ENCODE assay signal across 35 mouse cellular contexts in the genomic region with DNA sequence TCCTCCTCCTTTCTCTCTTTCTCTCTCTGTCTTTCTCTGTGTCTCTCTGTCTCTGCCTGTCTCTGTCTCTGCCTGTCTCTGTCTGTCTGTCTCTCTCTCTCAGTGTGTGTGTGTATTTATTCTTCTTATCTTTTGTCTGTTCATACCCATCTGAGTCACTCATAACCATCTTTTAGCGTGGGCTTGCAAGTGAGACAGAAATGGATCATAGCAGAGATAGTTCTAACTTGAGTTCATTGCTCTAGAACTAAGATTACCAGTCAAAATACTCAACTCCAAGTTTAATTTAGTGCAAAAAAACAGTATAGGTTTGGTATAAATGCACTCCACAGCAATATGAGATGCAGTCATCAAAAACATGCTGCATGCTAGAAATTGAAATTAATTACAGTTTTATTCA.
"Had no signal": no experiment of that assay in that cellular context is flagged by ENCODE, and none has a peak within 500 bp of the region (broad histone marks: within the 10 kb centered on the region; RNA-seq: fewer than 3 reads in every experiment).

No protein-coding gene starts in this region.

- ATAC-seq: hindbrain, embryonic 16.5 days; hindbrain, postnatal 0 days; inflammation-experienced regulatory T-cells, adult 6 months; intestine, embryonic 15.5 days; intestine, embryonic 16.5 days; intestine, postnatal 0 days had no signal

- H3K9me3 ChIP-seq: heart, embryonic 12.5 days; heart, embryonic 13.5 days; heart, embryonic 15.5 days; hindbrain, embryonic 10.5 days; hindbrain, embryonic 12.5 days; hindbrain, embryonic 13.5 days; hindbrain, embryonic 15.5 days; intestine, embryonic 15.5 days; kidney, embryonic 15.5 days had no signal

- H3K36me3 ChIP-seq: heart, embryonic 12.5 days; heart, embryonic 13.5 days; heart, embryonic 15.5 days; hindbrain, embryonic 10.5 days; hindbrain, embryonic 12.5 days; hindbrain, embryonic 13.5 days; hindbrain, embryonic 15.5 days; intestine, embryonic 15.5 days; kidney, embryonic 15.5 days had no signal

- H3K27ac ChIP-seq: heart, embryonic 13.5 days; heart, embryonic 15.5 days; hindbrain, embryonic 10.5 days; hindbrain, embryonic 12.5 days; hindbrain, embryonic 13.5 days; hindbrain, embryonic 14.5 days; hindbrain, embryonic 15.5 days; hindbrain, postnatal 0 days; intestine, embryonic 15.5 days; kidney, embryonic 15.5 days; kidney, postnatal 0 days; layer of hippocampus, adult 2 months; left cerebral cortex, adult 2 months had no signal

- H3K4me2 ChIP-seq: heart, embryonic 11.5 days; heart, embryonic 12.5 days; heart, embryonic 13.5 days; heart, embryonic 15.5 days; hindbrain, embryonic 12.5 days; hindbrain, embryonic 13.5 days; hindbrain, embryonic 14.5 days; hindbrain, embryonic 15.5 days; intestine, embryonic 15.5 days; kidney, embryonic 15.5 days had no signal

- H3K27me3 ChIP-seq: heart, embryonic 12.5 days; heart, embryonic 13.5 days; heart, embryonic 15.5 days; hindbrain, embryonic 12.5 days; hindbrain, embryonic 13.5 days; hindbrain, embryonic 15.5 days; intestine, embryonic 15.5 days; kidney, embryonic 15.5 days had no signal

- DNase-seq: heart, postnatal 10 days; heart, postnatal 14 days; heart, postnatal 36 days; heart, postnatal 4 days; kidney, adult 11 months; kidney, adult 18-20 months; kidney, adult 2 months; kidney, adult 8-10 months; kidney, adult 9 months; kidney, postnatal 10 days; kidney, postnatal 14 days; kidney, postnatal 25 days; kidney, postnatal 36 days; kidney, postnatal 4 days; layer of hippocampus, adult 9-11 months; layer of hippocampus, postnatal 36 days had no signal

- H3K4me1 ChIP-seq: heart, embryonic 12.5 days; heart, embryonic 13.5 days; heart, embryonic 15.5 days; hindbrain, embryonic 10.5 days; hindbrain, embryonic 12.5 days; hindbrain, embryonic 13.5 days; hindbrain, embryonic 15.5 days; intestine, embryonic 15.5 days; kidney, embryonic 15.5 days had no signal

- H3K9ac ChIP-seq: heart, embryonic 12.5 days; heart, embryonic 13.5 days; heart, embryonic 15.5 days; hindbrain, embryonic 12.5 days; hindbrain, embryonic 13.5 days; hindbrain, embryonic 14.5 days; hindbrain, embryonic 15.5 days; intestine, embryonic 15.5 days; kidney, embryonic 15.5 days had no signal

- H3K4me3 ChIP-seq: heart, embryonic 12.5 days; heart, embryonic 13.5 days; heart, embryonic 15.5 days; hindbrain, embryonic 10.5 days; hindbrain, embryonic 12.5 days; hindbrain, embryonic 13.5 days; hindbrain, embryonic 15.5 days; intestine, embryonic 15.5 days; kidney, embryonic 15.5 days; layer of hippocampus, adult 2 months; left cerebral cortex, adult 2 months had no signal
